Comparison of ENCODE assay signal across 24 mouse cellular contexts in genomic region chr2:167429596-167429995, GRCm38 (mm10). TPM values are rescaled to one million over a fixed set of nuclear protein-coding genes. Genes with fewer than 3 reads are reported as not detected.
A peak's percentile ranks its signal among the peaks of the same experiment; 100 is the strongest.
DNase-seq lines count a peak whose midpoint lies in the region; ATAC-seq and TF ChIP-seq lines count a peak whose summit lies in the region.
"Had no signal": no experiment of that assay in that cellular context is flagged by ENCODE, and none has a peak within 500 bp of the region (broad histone marks: within the 10 kb centered on the region; RNA-seq: fewer than 3 reads in every experiment).

No protein-coding gene starts in this region.

- H3K9ac ChIP-seq in MEL (ENCODE audit: control insufficient read depth, low read depth, low read length, poor library complexity, severe bottlenecking), result no peak overlapping the region
- H3K9ac ChIP-seq in liver, embryonic 15.5 days, result no peak overlapping the region
- H3K9ac ChIP-seq: embryonic facial prominence, embryonic 15.5 days; forebrain, embryonic 15.5 days; heart, embryonic 15.5 days; hindbrain, embryonic 15.5 days had no signal

- H3K79me2 ChIP-seq in MEL (ENCODE audit: control insufficient read depth, insufficient read depth, low read length, poor library complexity), result no peaks in the 10 kb centered on the region

- peak; percentile 73 for DNase-seq in heart, adult 11 months
- DNase-seq in heart, postnatal 14 days, result no peak
- DNase-seq in A20 (ENCODE audit: low read depth, low spot score) (peak; percentile 42), MEL (ENCODE audit: low read depth, low spot score) (peak; percentile 52)
- no peak for DNase-seq in hindbrain, embryonic 10.5 days (ENCODE audit: low spot score)
- DNase-seq in kidney, postnatal 36 days, result no peak
- DNase-seq: adrenal gland, adult 8-10 months; cerebellum, adult 11 months; cerebellum, adult 8-10 months; cerebellum, postnatal 14 days; embryo, embryonic 11 days; gastrocnemius, postnatal 10 days; heart, adult 2 months had no signal

- no peak for TF ChIP-seq EP300 in MEL (IDR thresholded peaks at IDR 0.05; ENCODE audit: low read depth in 1 of 2, low read length in 2 of 2)

- no peaks in the 10 kb centered on the region for H3K9me3 ChIP-seq in MEL (replicated peaks; ENCODE audit: insufficient read depth, low read length)
- no peaks in the 10 kb centered on the region for H3K9me3 ChIP-seq in liver, embryonic 15.5 days (replicated peaks)
- H3K9me3 ChIP-seq in hindbrain, embryonic 10.5 days, result no peaks in the 10 kb centered on the region
- H3K9me3 ChIP-seq: embryonic facial prominence, embryonic 15.5 days; forebrain, embryonic 10.5 days; forebrain, embryonic 15.5 days; heart, embryonic 15.5 days; hindbrain, embryonic 15.5 days had no signal

- no peak overlapping the region for H3K4me3 ChIP-seq in MEL (ENCODE audit: control insufficient read depth in 1 of 2, insufficient read depth in 1 of 2, low read depth in 2 of 2, low read length in 2 of 2)
- H3K4me3 ChIP-seq in liver, embryonic 15.5 days (replicated peaks), result no peak overlapping the region
- no peak overlapping the region for H3K4me3 ChIP-seq in hindbrain, embryonic 10.5 days
- H3K4me3 ChIP-seq: embryonic facial prominence, embryonic 15.5 days; erythroblast, embryonic 14.5 days; forebrain, embryonic 10.5 days; forebrain, embryonic 15.5 days; heart, adult 2 months; heart, embryonic 15.5 days; hindbrain, embryonic 15.5 days had no signal

- no peak for TF ChIP-seq POLR2A in MEL (IDR thresholded peaks at IDR 0.05; ENCODE audit: control insufficient read depth in 1 of 2, insufficient read depth in 1 of 2, low read depth in 1 of 2, low read length in 2 of 2, poor library complexity in 1 of 2)

- H3K4me1 ChIP-seq in MEL (ENCODE audit: control insufficient read depth in 1 of 2, insufficient read depth in 2 of 2, low read length in 2 of 2), result peaks cover 0 to 1% of the 10 kb centered on the region in 2 experiments; a peak in 1 of 4 replicates
- peaks cover 60% of the 10 kb centered on the region for H3K4me1 ChIP-seq in liver, embryonic 15.5 days (replicated peaks)
- H3K4me1 ChIP-seq in hindbrain, embryonic 10.5 days (replicated peaks), result peaks cover 4% of the 10 kb centered on the region; the same call in 1 of the 2 replicates
- H3K4me1 ChIP-seq: embryonic facial prominence, embryonic 15.5 days; forebrain, embryonic 10.5 days; forebrain, embryonic 15.5 days; heart, embryonic 15.5 days; hindbrain, embryonic 15.5 days had no signal

- intact Hi-C loops in heart, postnatal 14 days (cut with DNase I), result no loop called here

- 87% methylated on average over 5 of the region's 5 CpGs for WGBS in liver, embryonic 15.5 days (ENCODE audit: insufficient replicate concordance)
- WGBS in hindbrain, embryonic 10.5 days, result 91% methylated on average over 5 of the region's 5 CpGs

- TF ChIP-seq CTCF in MEL (IDR thresholded peaks at IDR 0.05 in 2 of 3, conservative IDR thresholded peaks at IDR 0.05 in 1 of 3; ENCODE audit: control insufficient read depth in 1 of 3, insufficient read depth in 1 of 3, low read depth in 2 of 3, low read length in 3 of 3, poor library complexity in 1 of 3, severe bottlenecking in 1 of 3), result peak in 1 of 3 experiments; percentile 1; a peak in 2 of 6 replicates

- peaks cover 10 to 27% of the 10 kb centered on the region in 2 experiments for H3K36me3 ChIP-seq in MEL (ENCODE audit: control insufficient read depth in 1 of 2, insufficient read depth in 2 of 2, low read length in 2 of 2)
- peaks cover 75% of the 10 kb centered on the region for H3K36me3 ChIP-seq in liver, embryonic 15.5 days (replicated peaks)
- H3K36me3 ChIP-seq in hindbrain, embryonic 10.5 days, result peaks cover 83% of the 10 kb centered on the region

- no peak overlapping the region for H3K4me2 ChIP-seq in liver, embryonic 15.5 days
- H3K4me2 ChIP-seq: embryonic facial prominence, embryonic 15.5 days; forebrain, embryonic 15.5 days; heart, embryonic 11.5 days; heart, embryonic 15.5 days; hindbrain, embryonic 15.5 days had no signal

- no peak overlapping the region for H3K27ac ChIP-seq in MEL (ENCODE audit: control insufficient read depth, low read depth, low read length)
- H3K27ac ChIP-seq in liver, embryonic 15.5 days (replicated peaks), result peak overlapping the region; percentile 95
- H3K27ac ChIP-seq in hindbrain, embryonic 10.5 days, result no peak overlapping the region
- H3K27ac ChIP-seq: embryonic facial prominence, embryonic 15.5 days; forebrain, embryonic 10.5 days; forebrain, embryonic 15.5 days; heart, adult 2 months; heart, embryonic 15.5 days; hindbrain, embryonic 15.5 days had no signal

- no peak for ATAC-seq in liver, embryonic 15.5 days (ENCODE audit: insufficient read depth)
- ATAC-seq in CD4-positive, CD25-positive, alpha-beta regulatory T cell, adult 4 months, result no peak
- ATAC-seq: forebrain, embryonic 15.5 days; Patski had no signal

- no peak for TF ChIP-seq RAD21 in MEL (IDR thresholded peaks at IDR 0.05; ENCODE audit: low read depth, low read length)

- no peaks in the 10 kb centered on the region for H3K27me3 ChIP-seq in MEL (ENCODE audit: control insufficient read depth in 1 of 2, insufficient read depth in 2 of 2, low read length in 2 of 2)
- no peaks in the 10 kb centered on the region for H3K27me3 ChIP-seq in liver, embryonic 15.5 days
- H3K27me3 ChIP-seq in hindbrain, embryonic 10.5 days (ENCODE audit: insufficient read depth, poor library complexity, severe bottlenecking), result no peaks in the 10 kb centered on the region
- H3K27me3 ChIP-seq: CH12.LX; embryonic facial prominence, embryonic 15.5 days; forebrain, embryonic 15.5 days; heart, embryonic 15.5 days; hindbrain, embryonic 15.5 days; Patski had no signal

TF ChIP-seq in MEL, 35 proteins besides CTCF, POLR2A, EP300 and RAD21:
- TF ChIP-seq ZNF384 (IDR thresholded peaks at IDR 0.05; ENCODE audit: low read depth, low read length), result no peak
- 0 out of 2 replicates have a peak, but pooled peaks have one; percentile 25 for TF ChIP-seq GATA1 (IDR thresholded peaks at IDR 0.05; ENCODE audit: low read depth, low read length)
- TF ChIP-seq USF1 (IDR thresholded peaks at IDR 0.05; ENCODE audit: low read depth, low read length), result peak; percentile 58; the same call in 1 of the 2 replicates
- no peak for TF ChIP-seq JUND (IDR thresholded peaks at IDR 0.05; ENCODE audit: low read depth, low read length)
- TF ChIP-seq MYC (IDR thresholded peaks at IDR 0.05; ENCODE audit: low read depth, low read length), result peak; percentile 73

RNA-seq across cellular contexts. Expression of gene Slc9a8, which starts 8.1 kb away (rescaled TPM):
- 10 to 100 TPM; 23.0 to 25.2 TPM for total RNA-seq in heart, postnatal 14 days (2021)
- total RNA-seq in MEL (2012; rRNA removed), result 15.6 and 16.7 TPM in 2 replicates
- polyA plus RNA-seq in MEL (2012; ENCODE audit: insufficient read depth in 1 of 2, insufficient read length in 2 of 2, low read depth in 1 of 2, low replicate concordance in 2 of 2, missing spikeins in 1 of 2), result 10 to 100 TPM in 1 of 2 experiments, not detected in 1; 25.8 TPM
- 12.7 and 15.2 TPM in 2 replicates for polyA plus RNA-seq in liver, embryonic 15.5 days (2015; fragmentation: Nextera tagmentation; extraction: Ambion mirVana)
- polyA plus RNA-seq in hindbrain, embryonic 10.5 days (2016; fragmentation: Nextera tagmentation; extraction: Ambion mirVana), result 21.7 and 26.7 TPM in 2 replicates
- polyA plus RNA-seq in CD4-positive, CD25-positive, alpha-beta regulatory T cell, adult 4 months (2017; shearing (Covaris generic)), result 10 to 100 TPM; 42.4 to 75.1 TPM

Comparison
In these comparisons a context has a peak if more than half of its experiments do, and no peak if none do; other contexts are left out.
1. DNase-seq: peak in heart, adult 11 months (single experiment), A20 (single experiment) and MEL (single experiment); none in heart, postnatal 14 days (0 of 2), hindbrain, embryonic 10.5 days (single experiment) and kidney, postnatal 36 days (0 of 2).